ENCODE assay signal across 9 mouse cellular contexts in genomic region chr19:6452030-6452494, GRCm38 (mm10). TPM values are rescaled to one million over a fixed set of nuclear protein-coding genes. Genes with fewer than 3 reads are reported as not detected.
A peak's percentile ranks its signal among the peaks of the same experiment; 100 is the strongest.
DNase-seq lines count a peak whose midpoint lies in the region; ATAC-seq and TF ChIP-seq lines count a peak whose summit lies in the region.
"Had no signal": no experiment of that assay in that cellular context is flagged by ENCODE, and none has a peak within 500 bp of the region (broad histone marks: within the 10 kb centered on the region; RNA-seq: fewer than 3 reads in every experiment).

No protein-coding gene starts in this region.

- peak overlapping the region; percentile 73 for H3K27ac ChIP-seq in forebrain, embryonic 13.5 days
- H3K27ac ChIP-seq in liver, embryonic 15.5 days (replicated peaks), result 0 out of 2 replicates have a peak overlapping the region, but pooled peaks have one; percentile 14
- H3K27ac ChIP-seq in neural tube, embryonic 13.5 days (replicated peaks), result peak overlapping the region; percentile 84
- 0 out of 2 replicates have a peak overlapping the region, but pooled peaks have one; percentile 57 for H3K27ac ChIP-seq in testis, adult 2 months (ENCODE audit: control insufficient read depth, insufficient read depth, low read depth, low read length)
- H3K27ac ChIP-seq: embryonic facial prominence, embryonic 13.5 days had no signal

- no peak for TF ChIP-seq POLR2A in testis, adult 2 months (IDR thresholded peaks at IDR 0.05; ENCODE audit: control insufficient read depth, low read depth, low read length)

- peak; percentile 69 for DNase-seq in brain, embryonic 18.5 days (ENCODE audit: low read depth, low spot score)
- DNase-seq in heart, postnatal 14 days, result peak; percentile 80 to 84
- peak; percentile 86 to 90 for DNase-seq in kidney, postnatal 4 days

- peaks cover 62% of the 10 kb centered on the region for H3K4me1 ChIP-seq in forebrain, embryonic 13.5 days
- peaks cover 20% of the 10 kb centered on the region for H3K4me1 ChIP-seq in liver, embryonic 15.5 days (replicated peaks)
- H3K4me1 ChIP-seq in neural tube, embryonic 13.5 days (replicated peaks), result peaks cover 66% of the 10 kb centered on the region
- peaks cover 12% of the 10 kb centered on the region for H3K4me1 ChIP-seq in testis, adult 2 months (ENCODE audit: control insufficient read depth, insufficient read depth, low read length)

- peaks cover 15% of the 10 kb centered on the region; the same call in 1 of the 2 replicates for H3K36me3 ChIP-seq in forebrain, embryonic 13.5 days (ENCODE audit: poor library complexity, severe bottlenecking)
- H3K36me3 ChIP-seq in liver, embryonic 15.5 days (replicated peaks), result no peaks in the 10 kb centered on the region
- peaks cover 19% of the 10 kb centered on the region for H3K36me3 ChIP-seq in neural tube, embryonic 13.5 days
- H3K36me3 ChIP-seq in testis, adult 2 months (ENCODE audit: control insufficient read depth, insufficient read depth, low read length), result no peaks in the 10 kb centered on the region
- H3K36me3 ChIP-seq: embryonic facial prominence, embryonic 13.5 days had no signal

- peak; percentile 90 for ATAC-seq in CD4-positive, CD25-positive, alpha-beta regulatory T cell, adult 4 months
- ATAC-seq in forebrain, embryonic 13.5 days, result peak; percentile 78
- no peak for ATAC-seq in liver, embryonic 15.5 days (ENCODE audit: insufficient read depth)
- peak; percentile 73 for ATAC-seq in neural tube, embryonic 13.5 days (ENCODE audit: low read depth)

- no peak overlapping the region for H3K4me2 ChIP-seq in forebrain, embryonic 13.5 days
- H3K4me2 ChIP-seq in liver, embryonic 15.5 days, result no peak overlapping the region
- no peak overlapping the region for H3K4me2 ChIP-seq in neural tube, embryonic 13.5 days
- H3K4me2 ChIP-seq: embryonic facial prominence, embryonic 13.5 days had no signal

- peak; percentile 55; the same call in 1 of the 2 replicates for TF ChIP-seq CTCF in testis, adult 2 months (IDR thresholded peaks at IDR 0.05; ENCODE audit: control insufficient read depth, insufficient read depth, insufficient replicate concordance, low read depth, low read length)

- H3K27me3 ChIP-seq in forebrain, embryonic 13.5 days, result no peaks in the 10 kb centered on the region
- peaks cover 19% of the 10 kb centered on the region for H3K27me3 ChIP-seq in liver, embryonic 15.5 days
- H3K27me3 ChIP-seq in neural tube, embryonic 13.5 days, result no peaks in the 10 kb centered on the region
- H3K27me3 ChIP-seq in testis, adult 2 months (ENCODE audit: control insufficient read depth, insufficient read depth, low read length), result no peaks in the 10 kb centered on the region

- H3K4me3 ChIP-seq in forebrain, embryonic 13.5 days, result no peak overlapping the region
- no peak overlapping the region for H3K4me3 ChIP-seq in liver, embryonic 15.5 days (replicated peaks)
- no peak overlapping the region for H3K4me3 ChIP-seq in neural tube, embryonic 13.5 days
- no peak overlapping the region for H3K4me3 ChIP-seq in testis, adult 2 months (ENCODE audit: control insufficient read depth, low read depth, low read length)
- H3K4me3 ChIP-seq: embryonic facial prominence, embryonic 13.5 days had no signal

- WGBS in forebrain, embryonic 13.5 days, result 22% methylated on average over 6 of the region's 6 CpGs
- WGBS in liver, embryonic 15.5 days (ENCODE audit: insufficient replicate concordance), result 25% methylated on average over 6 of the region's 6 CpGs
- WGBS in neural tube, embryonic 13.5 days, result 22% methylated on average over 6 of the region's 6 CpGs

- intact Hi-C loops in heart, postnatal 14 days (cut with DNase I), result loop anchor here (1.0 to 2.0 kb wide), 3 partner anchors 34 to 75 kb away; partner anchors contain the start of gene Nrxn2

- H3K9ac ChIP-seq in forebrain, embryonic 13.5 days, result no peak overlapping the region
- no peak overlapping the region for H3K9ac ChIP-seq in liver, embryonic 15.5 days
- peak overlapping the region; percentile 31; the same call in 1 of the 2 replicates for H3K9ac ChIP-seq in neural tube, embryonic 13.5 days
- H3K9ac ChIP-seq: embryonic facial prominence, embryonic 13.5 days had no signal

- H3K9me3 ChIP-seq in forebrain, embryonic 13.5 days (replicated peaks), result no peaks in the 10 kb centered on the region
- H3K9me3 ChIP-seq in liver, embryonic 15.5 days (replicated peaks), result no peaks in the 10 kb centered on the region
- H3K9me3 ChIP-seq in neural tube, embryonic 13.5 days, result no peaks in the 10 kb centered on the region
- H3K9me3 ChIP-seq: embryonic facial prominence, embryonic 13.5 days had no signal

RNA-seq across cellular contexts. Expression of gene Nrxn2, which starts 33.5 kb away (rescaled TPM):
- polyA plus RNA-seq in CD4-positive, CD25-positive, alpha-beta regulatory T cell, adult 4 months (2017; shearing (Covaris generic)), result not detected
- polyA plus RNA-seq in forebrain, embryonic 13.5 days (2015; fragmentation: Nextera tagmentation; extraction: Ambion mirVana), result 16.9 and 18.1 TPM in 2 replicates
- 1 to 10 TPM; 5.2 to 5.9 TPM for total RNA-seq in heart, postnatal 14 days (2021)
- 0.39 and 0.51 TPM in 2 replicates for polyA plus RNA-seq in liver, embryonic 15.5 days (2015; fragmentation: Nextera tagmentation; extraction: Ambion mirVana)
- polyA plus RNA-seq in neural tube, embryonic 13.5 days (2015; fragmentation: Nextera tagmentation; extraction: Ambion mirVana), result 24.0 and 28.9 TPM in 2 replicates
- polyA plus RNA-seq in testis, adult 2 months (2012; rRNA removed), result 2.5 and 3.2 TPM in 2 replicates

RNA-seq across cellular contexts. Expression of gene Rasgrp2, which starts 52.9 kb away (rescaled TPM):
- 100 to 1,000 TPM in 1 of 2 experiments, 10 to 100 TPM in 1; 80.3 to 117 TPM for polyA plus RNA-seq in CD4-positive, CD25-positive, alpha-beta regulatory T cell, adult 4 months (2017; shearing (Covaris generic))
- 21.1 and 25.1 TPM in 2 replicates for polyA plus RNA-seq in forebrain, embryonic 13.5 days (2015; fragmentation: Nextera tagmentation; extraction: Ambion mirVana)
- 10 to 100 TPM; 66.6 to 70.7 TPM for total RNA-seq in heart, postnatal 14 days (2021)
- polyA plus RNA-seq in liver, embryonic 15.5 days (2015; fragmentation: Nextera tagmentation; extraction: Ambion mirVana), result 81.3 and 88.4 TPM in 2 replicates
- 44.1 and 49.9 TPM in 2 replicates for polyA plus RNA-seq in neural tube, embryonic 13.5 days (2015; fragmentation: Nextera tagmentation; extraction: Ambion mirVana)
- polyA plus RNA-seq in testis, adult 2 months (2012; rRNA removed), result 8.2 and 8.4 TPM in 2 replicates

Comparison
In these comparisons a context has a peak if more than half of its experiments do, and no peak if none do; other contexts are left out.
1. H3K27ac ChIP-seq: peak in every context shown above with its lines; median percentile 84 in neural tube, embryonic 13.5 days; 73 in forebrain, embryonic 13.5 days; 57 in testis, adult 2 months; 14 in liver, embryonic 15.5 days.